Mouse (Mus musculus): ENCODE data around the gene Cdc25b. TPM values are rescaled to one million over a fixed set of nuclear protein-coding genes. Genes with fewer than 3 reads are reported as not detected.

The Cdc25b gene
- polyA plus RNA-seq, 1 experiment from 2014 or later, result 26.9 TPM

DNA sequence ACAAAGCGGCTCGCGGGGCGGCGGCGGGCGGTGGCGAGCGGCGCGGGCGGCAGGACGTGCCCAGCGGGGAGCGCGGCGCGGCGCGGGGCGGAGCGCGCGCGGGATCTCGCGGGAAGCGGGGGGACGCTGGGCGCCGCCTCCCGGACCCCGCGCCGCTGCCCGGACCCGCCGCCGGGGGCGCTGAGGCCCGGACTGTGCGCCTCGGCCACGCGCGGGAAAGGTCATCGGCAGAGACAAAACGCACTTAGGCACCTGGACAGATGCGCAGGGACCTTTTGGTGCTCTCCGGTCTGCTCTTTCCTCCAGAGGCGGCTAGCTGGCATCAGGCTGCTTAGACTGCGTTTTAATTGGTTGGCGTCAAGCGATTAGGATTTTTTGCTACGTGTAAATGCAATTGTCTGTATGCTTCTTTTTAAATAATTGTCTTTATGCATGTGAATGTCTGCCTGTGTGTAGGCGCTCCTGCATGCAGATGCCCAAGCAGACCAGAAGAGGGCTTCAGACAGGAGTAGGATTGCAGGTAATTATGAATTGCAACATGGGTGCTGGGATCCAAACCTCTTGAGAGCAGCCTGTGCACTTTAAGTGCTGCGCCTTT lies 6.7 kb upstream of the Cdc25b start, which contains the start of gene Cenpb:
Gene Cenpb (minus strand): TSS at position 78 of the 598 bp plus-strand sequence.
- 2% methylated on average over 45 of the region's 57 CpGs for WGBS
- no peaks in the 10 kb centered on the region for H3K9me3 ChIP-seq (ENCODE audit: control insufficient read depth, low read length)
- H3K27me3 ChIP-seq (ENCODE audit: control insufficient read depth, insufficient read depth, low read length), result no peaks in the 10 kb centered on the region
- peak; percentile 88 for ATAC-seq (ENCODE audit: low FRiP score)
- peak within 1 kb of the TSS; percentile 99 for H3K4me2 ChIP-seq (replicated peaks)
- peak within 1 kb of the TSS; percentile 86 for H3K9ac ChIP-seq
- peaks cover 11% of the 10 kb centered on the region; the same call in 1 of the 2 replicates for H3K36me3 ChIP-seq (replicated peaks; ENCODE audit: control insufficient read depth, insufficient read depth)
- H3K27ac ChIP-seq, result peak within 1 kb of the TSS; percentile 97
- H3K4me3 ChIP-seq (replicated peaks; ENCODE audit: low read length), result peak within 1 kb of the TSS; percentile 73
- peaks cover 33% of the 10 kb centered on the region for H3K4me1 ChIP-seq (replicated peaks; ENCODE audit: control insufficient read depth, insufficient read depth, low read length)
- peak; percentile 89 for DNase-seq (ENCODE audit: low spot score)

DNA sequence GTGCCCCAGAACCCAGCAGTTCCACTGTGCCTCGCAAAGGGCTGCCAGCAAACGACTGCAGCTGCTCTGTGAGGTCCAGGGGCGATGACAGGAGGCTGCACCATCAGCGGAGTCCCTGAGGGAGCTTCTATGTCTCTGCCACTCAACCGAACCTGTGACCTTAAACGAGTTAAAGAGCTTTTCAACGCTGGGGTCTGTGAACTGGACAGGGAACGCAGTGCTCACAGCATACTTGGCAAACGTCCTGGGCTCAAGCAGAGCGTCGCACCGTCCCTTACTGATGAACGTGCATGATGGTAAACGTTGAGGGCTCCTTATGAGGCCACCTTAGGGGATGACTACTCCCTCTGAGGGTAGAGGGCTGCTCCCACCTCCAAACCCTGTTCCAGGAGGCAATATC lies 406 bp upstream of the Cdc25b start:
- WGBS, result under 1% methylated on average over 14 of the region's 14 CpGs
- DNase-seq (ENCODE audit: low spot score) (no peak), ATAC-seq (ENCODE audit: low FRiP score) (peak; percentile 11; the same call in 1 of the 2 replicates)
- H3K9ac ChIP-seq, result peak overlapping the region; percentile 64
- peaks cover 29% of the 10 kb centered on the region for H3K4me1 ChIP-seq (replicated peaks; ENCODE audit: control insufficient read depth, insufficient read depth, low read length)
- no peaks in the 10 kb centered on the region for H3K36me3 ChIP-seq (replicated peaks; ENCODE audit: control insufficient read depth, insufficient read depth)
- peak overlapping the region; percentile 55; the same call in 1 of the 2 replicates for H3K27ac ChIP-seq
- H3K4me3 ChIP-seq (replicated peaks; ENCODE audit: low read length), result peak overlapping the region; percentile 56
- H3K27me3 ChIP-seq (ENCODE audit: control insufficient read depth, insufficient read depth, low read length), result no peaks in the 10 kb centered on the region
- H3K4me2 ChIP-seq (replicated peaks), result peak overlapping the region; percentile 61
- H3K9me3 ChIP-seq (ENCODE audit: control insufficient read depth, low read length), result no peaks in the 10 kb centered on the region

DNA sequence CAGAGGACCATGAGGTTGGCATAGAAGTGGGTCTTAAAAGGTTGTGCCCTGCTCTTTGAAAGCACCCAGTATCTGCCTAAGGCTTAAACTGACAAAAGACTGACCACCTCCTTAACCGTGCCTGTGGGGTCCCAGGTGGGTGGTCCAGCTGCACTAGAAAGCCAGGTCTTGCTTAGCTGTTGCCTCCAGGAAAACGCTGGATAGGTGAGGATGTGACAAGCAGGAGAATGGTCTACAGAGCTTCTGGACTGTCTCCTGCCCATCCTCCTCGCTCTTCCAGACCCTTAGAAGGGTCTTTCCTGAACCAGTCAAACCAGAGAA lies 813 bp downstream of the Cdc25b start:
- H3K27ac ChIP-seq, result no peak overlapping the region
- H3K27me3 ChIP-seq (ENCODE audit: control insufficient read depth, insufficient read depth, low read length), result no peaks in the 10 kb centered on the region
- WGBS, result 19% methylated on average over 3 of the region's 3 CpGs
- H3K4me1 ChIP-seq (replicated peaks; ENCODE audit: control insufficient read depth, insufficient read depth, low read length), result peaks cover 29% of the 10 kb centered on the region
- DNase-seq (ENCODE audit: low spot score) (no peak), ATAC-seq (ENCODE audit: low FRiP score) (no peak)
- no peaks in the 10 kb centered on the region for H3K36me3 ChIP-seq (replicated peaks; ENCODE audit: control insufficient read depth, insufficient read depth)
- peak overlapping the region; percentile 64 for H3K9ac ChIP-seq
- H3K4me2 ChIP-seq (replicated peaks), result peak overlapping the region; percentile 61
- no peaks in the 10 kb centered on the region for H3K9me3 ChIP-seq (ENCODE audit: control insufficient read depth, low read length)
- peak overlapping the region; percentile 56 for H3K4me3 ChIP-seq (replicated peaks; ENCODE audit: low read length)

DNA sequence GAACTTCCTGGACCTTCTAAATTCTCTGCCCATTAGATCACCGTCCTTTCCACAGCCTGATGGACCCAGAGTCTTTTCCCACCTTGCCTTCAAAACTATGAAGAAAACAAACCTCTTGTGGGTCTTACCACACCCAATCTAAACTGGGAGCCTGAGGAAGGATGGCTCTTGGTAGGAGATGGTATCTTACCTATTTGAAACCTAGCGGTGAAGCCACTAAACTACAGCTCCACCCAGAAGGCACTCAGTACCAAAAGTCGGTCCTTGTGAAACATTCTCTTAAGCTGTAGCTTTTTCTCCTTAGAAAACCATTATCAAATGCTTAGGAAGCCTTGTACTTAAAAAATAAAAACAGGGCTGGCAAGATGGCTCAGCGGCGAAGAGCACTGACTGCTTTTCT lies 1.6 kb downstream of the Cdc25b start:
- no peaks in the 10 kb centered on the region for H3K9me3 ChIP-seq (ENCODE audit: control insufficient read depth, low read length)
- no peak overlapping the region for H3K4me3 ChIP-seq (replicated peaks; ENCODE audit: low read length)
- peaks cover 4% of the 10 kb centered on the region for H3K36me3 ChIP-seq (replicated peaks; ENCODE audit: control insufficient read depth, insufficient read depth)
- ATAC-seq (ENCODE audit: low FRiP score) (no peak), DNase-seq (ENCODE audit: low spot score) (no peak)
- no peak overlapping the region for H3K27ac ChIP-seq
- no peaks in the 10 kb centered on the region for H3K27me3 ChIP-seq (ENCODE audit: control insufficient read depth, insufficient read depth, low read length)
- peaks cover 29% of the 10 kb centered on the region for H3K4me1 ChIP-seq (replicated peaks; ENCODE audit: control insufficient read depth, insufficient read depth, low read length)
- 93% methylated on average over 5 of the region's 5 CpGs for WGBS
- peak overlapping the region; percentile 61; the same call in 1 of the 2 replicates for H3K4me2 ChIP-seq (replicated peaks)
- no peak overlapping the region for H3K9ac ChIP-seq

DNA sequence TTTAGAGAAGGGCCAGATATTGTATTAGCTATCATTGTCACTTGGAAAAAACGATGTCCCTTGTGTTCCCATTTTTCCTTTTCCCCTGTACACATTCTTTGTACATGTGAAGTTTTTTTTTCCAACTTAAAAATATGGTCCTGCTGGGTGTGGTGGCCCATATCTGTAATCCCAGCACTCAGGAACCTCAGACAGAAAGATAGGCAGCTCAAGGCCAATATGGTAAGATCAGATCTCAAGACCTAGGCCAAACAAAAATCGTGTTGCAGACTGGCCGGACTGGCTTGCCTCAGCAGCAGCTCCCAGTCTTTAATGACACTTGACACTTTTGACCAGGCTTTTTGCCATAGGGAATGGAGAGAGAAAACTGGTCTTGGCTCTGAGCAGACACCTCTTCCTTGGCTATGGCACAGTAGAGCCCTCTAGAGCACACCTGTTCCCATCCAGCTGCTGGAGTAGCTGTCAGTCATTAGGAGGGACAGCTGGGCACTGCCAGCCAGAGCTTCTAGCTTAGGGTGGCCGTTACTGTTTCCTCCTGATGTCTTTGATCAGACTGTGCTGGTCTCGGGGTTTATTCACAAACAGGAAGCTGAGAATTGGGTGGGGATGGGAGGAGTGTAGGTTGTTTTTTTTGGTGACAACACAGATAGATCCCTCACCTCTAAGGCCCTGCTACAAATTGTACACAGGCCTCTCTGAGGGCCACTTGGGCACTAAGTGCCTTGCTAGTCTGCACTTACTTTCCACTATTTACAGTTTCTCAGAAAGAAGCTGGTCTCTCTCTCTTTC lies 3.0 kb downstream of the Cdc25b start:
- no peak for DNase-seq (ENCODE audit: low spot score)
- no peaks in the 10 kb centered on the region for H3K9me3 ChIP-seq (ENCODE audit: control insufficient read depth, low read length)
- peaks cover 14% of the 10 kb centered on the region for H3K36me3 ChIP-seq (replicated peaks; ENCODE audit: control insufficient read depth, insufficient read depth)
- H3K4me2 ChIP-seq (replicated peaks), result peak overlapping the region; percentile 4; the same call in 1 of the 2 replicates
- H3K27me3 ChIP-seq (ENCODE audit: control insufficient read depth, insufficient read depth, low read length), result no peaks in the 10 kb centered on the region
- 39% methylated on average over 5 of the region's 5 CpGs for WGBS
- no peak for ATAC-seq (ENCODE audit: low FRiP score)
- no peak overlapping the region for H3K9ac ChIP-seq
- H3K4me3 ChIP-seq (replicated peaks; ENCODE audit: low read length), result no peak overlapping the region
- H3K4me1 ChIP-seq (replicated peaks; ENCODE audit: control insufficient read depth, insufficient read depth, low read length), result peaks cover 29% of the 10 kb centered on the region
- peak overlapping the region; percentile 66; the same call in 1 of the 2 replicates for H3K27ac ChIP-seq

DNA sequence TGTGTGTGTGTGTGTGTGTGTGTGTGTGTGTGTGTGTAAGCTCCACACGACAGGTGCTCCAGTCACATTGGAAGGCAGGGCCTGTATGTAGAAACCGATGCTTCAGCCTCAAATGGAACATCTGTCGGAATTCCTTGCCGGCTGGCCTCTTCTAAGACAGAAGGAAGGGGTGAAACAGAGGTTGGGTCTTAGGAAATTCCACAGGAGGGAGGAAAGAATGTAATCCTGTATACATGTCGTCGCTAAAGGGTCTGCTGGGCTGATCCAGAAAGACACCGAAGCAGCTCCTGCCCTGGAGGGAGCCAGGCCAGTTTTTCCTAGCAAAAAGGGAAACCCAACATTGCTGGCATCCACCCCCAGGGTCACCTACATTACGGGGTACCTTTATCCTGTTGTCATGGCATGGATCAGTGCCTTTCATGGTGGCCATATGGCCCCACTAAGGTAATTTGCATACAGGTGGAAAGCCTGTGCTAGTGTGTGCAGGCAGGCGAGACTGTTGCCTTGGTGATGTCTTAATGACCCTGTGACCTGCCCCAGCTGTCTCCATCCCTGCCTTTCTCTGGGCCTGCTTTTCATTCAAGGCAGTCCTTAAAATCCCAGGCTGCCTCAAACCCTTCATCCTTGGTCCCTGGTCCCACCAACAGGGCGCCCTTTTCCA lies 3.7 kb downstream of the Cdc25b start:
- no peak overlapping the region for H3K4me2 ChIP-seq (replicated peaks)
- no peak overlapping the region for H3K9ac ChIP-seq
- no peaks in the 10 kb centered on the region for H3K9me3 ChIP-seq (ENCODE audit: control insufficient read depth, low read length)
- H3K27me3 ChIP-seq (ENCODE audit: control insufficient read depth, insufficient read depth, low read length), result no peaks in the 10 kb centered on the region
- DNase-seq (ENCODE audit: low spot score) (peak; percentile 63), ATAC-seq (ENCODE audit: low FRiP score) (peak; percentile 51)
- no peak overlapping the region for H3K4me3 ChIP-seq (replicated peaks; ENCODE audit: low read length)
- WGBS, result 11% methylated on average over 10 of the region's 10 CpGs
- peaks cover 14% of the 10 kb centered on the region for H3K36me3 ChIP-seq (replicated peaks; ENCODE audit: control insufficient read depth, insufficient read depth)
- H3K4me1 ChIP-seq (replicated peaks; ENCODE audit: control insufficient read depth, insufficient read depth, low read length), result peaks cover 29% of the 10 kb centered on the region
- peak overlapping the region; percentile 66 for H3K27ac ChIP-seq

DNA sequence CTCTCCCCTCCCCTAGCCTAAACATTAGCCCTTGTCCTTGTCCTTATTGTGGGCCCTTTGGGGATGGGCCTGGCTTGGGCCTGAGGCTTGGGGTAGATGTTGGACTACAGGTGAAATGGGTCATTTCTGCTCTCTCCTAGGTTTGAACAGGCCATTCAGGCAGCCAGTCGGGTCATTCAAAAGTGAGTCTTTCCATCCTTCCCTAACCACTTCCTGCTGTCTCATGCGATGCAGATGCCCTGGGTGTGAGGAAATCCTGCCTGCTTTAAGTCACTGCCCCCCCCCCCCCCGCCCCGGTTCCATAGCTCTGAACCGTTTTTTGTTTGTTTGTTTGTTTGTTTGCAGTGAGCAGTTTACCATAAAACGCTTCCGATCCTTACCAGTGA lies 4.2 kb downstream of the Cdc25b start:
- WGBS, result 71% methylated on average over 7 of the region's 7 CpGs
- Histone ChIP-seq H3K4me3 (replicated peaks; ENCODE audit: low read length) (no peak overlapping the region), H3K27ac (peak overlapping the region; percentile 66)

DNA sequence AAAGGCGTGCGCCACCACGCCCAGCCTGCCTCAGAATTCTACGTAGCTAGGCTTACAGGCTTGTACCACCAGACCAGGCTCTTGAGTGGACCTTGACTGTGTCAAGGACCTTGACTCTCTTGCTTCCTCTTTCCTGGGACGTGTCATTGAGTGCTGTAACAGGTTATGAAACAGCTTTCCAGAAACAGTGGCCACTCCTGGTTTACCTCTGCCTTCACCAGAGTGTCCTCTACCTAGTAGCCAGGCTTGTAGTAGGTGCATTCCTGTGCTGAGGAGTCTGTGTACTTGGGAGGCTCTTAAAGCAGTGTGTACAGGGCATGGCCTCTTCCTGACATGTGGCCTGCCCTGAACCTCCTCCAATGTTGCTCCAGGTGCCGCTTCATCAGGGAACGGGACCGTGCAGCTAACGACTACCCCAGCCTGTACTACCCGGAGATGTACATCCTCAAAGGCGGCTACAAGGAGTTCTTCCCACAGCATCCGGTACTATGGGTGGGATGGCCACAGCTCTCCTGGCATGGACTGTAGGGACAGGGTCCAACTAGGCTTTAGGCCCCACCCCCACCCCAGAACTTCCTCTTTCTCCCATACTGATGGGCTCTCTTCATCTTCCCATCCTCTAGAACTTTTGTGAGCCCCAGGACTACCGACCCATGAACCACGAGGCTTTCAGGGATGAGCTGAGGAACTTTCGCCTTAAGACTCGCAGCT lies 10.0 kb downstream of the Cdc25b start:
- H3K9me3 ChIP-seq (ENCODE audit: control insufficient read depth, low read length), result no peaks in the 10 kb centered on the region
- H3K27me3 ChIP-seq (ENCODE audit: control insufficient read depth, insufficient read depth, low read length), result no peaks in the 10 kb centered on the region
- H3K4me1 ChIP-seq (replicated peaks; ENCODE audit: control insufficient read depth, insufficient read depth, low read length), result no peaks in the 10 kb centered on the region
- no peak overlapping the region for H3K4me2 ChIP-seq (replicated peaks)
- 91% methylated on average over 16 of the region's 16 CpGs for WGBS
- ATAC-seq (ENCODE audit: low FRiP score), result no peak
- H3K36me3 ChIP-seq (replicated peaks; ENCODE audit: control insufficient read depth, insufficient read depth), result peaks cover 14% of the 10 kb centered on the region
- H3K27ac ChIP-seq, result no peak overlapping the region
- no peak overlapping the region for H3K4me3 ChIP-seq (replicated peaks; ENCODE audit: low read length)
- no peak for DNase-seq (ENCODE audit: low spot score)
- H3K9ac ChIP-seq, result no peak overlapping the region

More for the DNA sequence above, 4.2 kb downstream of the Cdc25b start:
- no peaks in the 10 kb centered on the region for H3K27me3 ChIP-seq (ENCODE audit: control insufficient read depth, insufficient read depth, low read length)
- no peak overlapping the region for H3K9ac ChIP-seq
- peaks cover 14% of the 10 kb centered on the region for H3K36me3 ChIP-seq (replicated peaks; ENCODE audit: control insufficient read depth, insufficient read depth)
- H3K9me3 ChIP-seq (ENCODE audit: control insufficient read depth, low read length), result no peaks in the 10 kb centered on the region
- DNase-seq (ENCODE audit: low spot score) (no peak), ATAC-seq (ENCODE audit: low FRiP score) (no peak)
- H3K4me2 ChIP-seq (replicated peaks), result no peak overlapping the region
- H3K4me1 ChIP-seq (replicated peaks; ENCODE audit: control insufficient read depth, insufficient read depth, low read length), result peaks cover 29% of the 10 kb centered on the region

DNA sequence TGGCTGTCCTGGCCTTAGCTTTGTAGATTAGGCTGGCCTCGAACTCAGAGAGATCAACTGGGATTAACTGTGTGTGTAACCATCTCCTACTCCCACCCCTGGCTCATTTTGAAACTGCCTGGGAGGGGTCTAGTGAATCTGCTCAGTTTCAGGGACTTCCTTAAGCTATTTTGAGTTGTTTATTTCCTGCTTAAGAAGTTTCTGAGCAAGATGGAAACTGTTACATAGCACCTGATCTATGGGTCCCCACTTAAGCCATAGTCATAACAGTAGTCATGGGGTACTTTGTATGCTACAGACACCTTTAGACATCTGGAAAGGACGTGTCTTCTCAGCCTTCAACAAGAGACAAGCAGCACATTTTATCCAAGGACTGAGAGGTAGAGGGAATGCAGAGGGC lies 14.0 kb downstream of the Cdc25b start:
- no peaks in the 10 kb centered on the region for H3K27me3 ChIP-seq (ENCODE audit: control insufficient read depth, insufficient read depth, low read length)
- H3K27ac ChIP-seq, result no peak overlapping the region
- DNase-seq (ENCODE audit: low spot score) (no peak), ATAC-seq (ENCODE audit: low FRiP score) (no peak)
- H3K4me2 ChIP-seq (replicated peaks), result no peak overlapping the region
- H3K36me3 ChIP-seq (replicated peaks; ENCODE audit: control insufficient read depth, insufficient read depth), result no peaks in the 10 kb centered on the region
- no peak overlapping the region for H3K9ac ChIP-seq
- WGBS, result 88% methylated on average over 2 of the region's 2 CpGs
- no peaks in the 10 kb centered on the region for H3K9me3 ChIP-seq (ENCODE audit: control insufficient read depth, low read length)
- H3K4me1 ChIP-seq (replicated peaks; ENCODE audit: control insufficient read depth, insufficient read depth, low read length), result no peaks in the 10 kb centered on the region
- no peak overlapping the region for H3K4me3 ChIP-seq (replicated peaks; ENCODE audit: low read length)
